Mouse (Mus musculus): ENCODE measurements around the gene Rbfox3. TPM values are rescaled to one million over a fixed set of nuclear protein-coding genes. Genes with fewer than 3 reads are reported as not detected.

The Rbfox3 gene
- polyA plus RNA-seq, 1 experiment from 2014 or later, result 0.35 TPM

GRCm38 (mm10) chr11:118888426-118888825, 23.0 kb downstream of the Rbfox3 start:
- Histone ChIP-seq H3K4me3 (ENCODE audit: low read length) (no peak overlapping the region), H3K4me2 (ENCODE audit: low read depth, low read length) (no peak overlapping the region), H3K4me1 (replicated peaks; ENCODE audit: control insufficient read depth, insufficient read depth, low read length) (no peaks in the 10 kb centered on the region), H3K27ac (ENCODE audit: low read length) (no peak overlapping the region), H3K36me3 (ENCODE audit: control insufficient read depth, insufficient read depth, low read length) (no peaks in the 10 kb centered on the region), H3K9ac (ENCODE audit: low read length) (no peak overlapping the region), H3K9me3 (ENCODE audit: control insufficient read depth, low read length) (no peaks in the 10 kb centered on the region), H3K27me3 (ENCODE audit: control insufficient read depth, insufficient read depth, low read depth, low read length) (no peaks in the 10 kb centered on the region)
- WGBS, result 63% methylated on average over 8 of the region's 8 CpGs
- no peak for ATAC-seq (ENCODE audit: low read depth)

- Histone ChIP-seq H3K4me2 (ENCODE audit: low read depth, low read length) (no peak overlapping the region), H3K4me3 (ENCODE audit: low read length) (no peak overlapping the region), H3K27ac (ENCODE audit: low read length) (no peak overlapping the region), H3K9me3 (ENCODE audit: control insufficient read depth, low read length) (no peaks in the 10 kb centered on the region), H3K4me1 (replicated peaks; ENCODE audit: control insufficient read depth, insufficient read depth, low read length) (no peaks in the 10 kb centered on the region), H3K9ac (ENCODE audit: low read length) (no peak overlapping the region), H3K27me3 (ENCODE audit: control insufficient read depth, insufficient read depth, low read depth, low read length) (no peaks in the 10 kb centered on the region), H3K36me3 (ENCODE audit: control insufficient read depth, insufficient read depth, low read length) (no peaks in the 10 kb centered on the region)
- no peak for ATAC-seq (ENCODE audit: low read depth)
These were observed 24.2 kb downstream of the Rbfox3 start for GRCm38 (mm10) chr11:118887206-118887605.

- H3K27ac ChIP-seq (ENCODE audit: low read length), result no peak overlapping the region
- H3K27me3 ChIP-seq (ENCODE audit: control insufficient read depth, insufficient read depth, low read depth, low read length), result no peaks in the 10 kb centered on the region
- no peak overlapping the region for H3K9ac ChIP-seq (ENCODE audit: low read length)
- no peaks in the 10 kb centered on the region for H3K9me3 ChIP-seq (ENCODE audit: control insufficient read depth, low read length)
- H3K4me3 ChIP-seq (ENCODE audit: low read length), result no peak overlapping the region
- H3K4me1 ChIP-seq (replicated peaks; ENCODE audit: control insufficient read depth, insufficient read depth, low read length), result no peaks in the 10 kb centered on the region
- no peaks in the 10 kb centered on the region for H3K36me3 ChIP-seq (ENCODE audit: control insufficient read depth, insufficient read depth, low read length)
- H3K4me2 ChIP-seq (ENCODE audit: low read depth, low read length), result no peak overlapping the region
- WGBS, result 85% methylated on average over 11 of the region's 11 CpGs
- no peak for ATAC-seq (ENCODE audit: low read depth)
These were observed 25.0 kb downstream of the Rbfox3 start for GRCm38 (mm10) chr11:118886269-118886965.

- Histone ChIP-seq H3K27me3 (ENCODE audit: control insufficient read depth, insufficient read depth, low read depth, low read length) (no peaks in the 10 kb centered on the region), H3K9ac (ENCODE audit: low read length) (no peak overlapping the region), H3K36me3 (ENCODE audit: control insufficient read depth, insufficient read depth, low read length) (no peaks in the 10 kb centered on the region), H3K9me3 (ENCODE audit: control insufficient read depth, low read length) (no peaks in the 10 kb centered on the region), H3K4me1 (replicated peaks; ENCODE audit: control insufficient read depth, insufficient read depth, low read length) (no peaks in the 10 kb centered on the region), H3K4me3 (ENCODE audit: low read length) (no peak overlapping the region), H3K27ac (ENCODE audit: low read length) (no peak overlapping the region), H3K4me2 (ENCODE audit: low read depth, low read length) (no peak overlapping the region)
- 76% methylated on average over 8 of the region's 8 CpGs for whole genome bisulfite sequencing
- no peak for ATAC-seq (ENCODE audit: low read depth)
These were observed 25.8 kb downstream of the Rbfox3 start for GRCm38 (mm10) chr11:118885604-118886003.

GRCm38 (mm10) chr11:118885135-118885534, 26.3 kb downstream of the Rbfox3 start:
- 72% methylated on average over 16 of the region's 16 CpGs for WGBS
- Histone ChIP-seq H3K9ac (ENCODE audit: low read length) (no peak overlapping the region), H3K27me3 (ENCODE audit: control insufficient read depth, insufficient read depth, low read depth, low read length) (no peaks in the 10 kb centered on the region), H3K36me3 (ENCODE audit: control insufficient read depth, insufficient read depth, low read length) (no peaks in the 10 kb centered on the region), H3K9me3 (ENCODE audit: control insufficient read depth, low read length) (no peaks in the 10 kb centered on the region), H3K27ac (ENCODE audit: low read length) (no peak overlapping the region), H3K4me1 (replicated peaks; ENCODE audit: control insufficient read depth, insufficient read depth, low read length) (no peaks in the 10 kb centered on the region), H3K4me2 (ENCODE audit: low read depth, low read length) (no peak overlapping the region), H3K4me3 (ENCODE audit: low read length) (no peak overlapping the region)
- no peak for ATAC-seq (ENCODE audit: low read depth)

- Histone ChIP-seq H3K9me3 (ENCODE audit: control insufficient read depth, low read length) (no peaks in the 10 kb centered on the region), H3K27me3 (ENCODE audit: control insufficient read depth, insufficient read depth, low read depth, low read length) (no peaks in the 10 kb centered on the region), H3K9ac (ENCODE audit: low read length) (no peak overlapping the region), H3K4me1 (replicated peaks; ENCODE audit: control insufficient read depth, insufficient read depth, low read length) (no peaks in the 10 kb centered on the region), H3K27ac (ENCODE audit: low read length) (no peak overlapping the region), H3K4me2 (ENCODE audit: low read depth, low read length) (no peak overlapping the region), H3K4me3 (ENCODE audit: low read length) (no peak overlapping the region), H3K36me3 (ENCODE audit: control insufficient read depth, insufficient read depth, low read length) (no peaks in the 10 kb centered on the region)
- WGBS, result 75% methylated on average over 9 of the region's 9 CpGs
- ATAC-seq (ENCODE audit: low read depth), result no peak
These were observed 28.3 kb downstream of the Rbfox3 start for GRCm38 (mm10) chr11:118883143-118883542.

GRCm38 (mm10) chr11:118881786-118882495, 29.5 kb downstream of the Rbfox3 start:
- Histone ChIP-seq H3K4me3 (ENCODE audit: low read length) (no peak overlapping the region), H3K4me2 (ENCODE audit: low read depth, low read length) (no peak overlapping the region), H3K27me3 (ENCODE audit: control insufficient read depth, insufficient read depth, low read depth, low read length) (no peaks in the 10 kb centered on the region), H3K9ac (ENCODE audit: low read length) (no peak overlapping the region), H3K9me3 (ENCODE audit: control insufficient read depth, low read length) (no peaks in the 10 kb centered on the region), H3K27ac (ENCODE audit: low read length) (no peak overlapping the region), H3K36me3 (ENCODE audit: control insufficient read depth, insufficient read depth, low read length) (no peaks in the 10 kb centered on the region), H3K4me1 (replicated peaks; ENCODE audit: control insufficient read depth, insufficient read depth, low read length) (no peaks in the 10 kb centered on the region)
- ATAC-seq (ENCODE audit: low read depth), result no peak
- 32% methylated on average over 11 of the region's 11 CpGs for WGBS

GRCm38 (mm10) chr11:118879466-118880150, 31.8 kb downstream of the Rbfox3 start:
- 87% methylated on average over 8 of the region's 8 CpGs for WGBS

GRCm38 (mm10) chr11:118878605-118879245, 32.7 kb downstream of the Rbfox3 start:
- no peak for ATAC-seq (ENCODE audit: low read depth)
- no peak overlapping the region for H3K4me2 ChIP-seq (ENCODE audit: low read depth, low read length)
- WGBS, result 84% methylated on average over 13 of the region's 13 CpGs
- H3K27me3 ChIP-seq (ENCODE audit: control insufficient read depth, insufficient read depth, low read depth, low read length), result no peaks in the 10 kb centered on the region
- no peak overlapping the region for H3K4me3 ChIP-seq (ENCODE audit: low read length)
- H3K9ac ChIP-seq (ENCODE audit: low read length), result no peak overlapping the region
- H3K27ac ChIP-seq (ENCODE audit: low read length), result no peak overlapping the region
- H3K4me1 ChIP-seq (replicated peaks; ENCODE audit: control insufficient read depth, insufficient read depth, low read length), result no peaks in the 10 kb centered on the region
- no peaks in the 10 kb centered on the region for H3K9me3 ChIP-seq (ENCODE audit: control insufficient read depth, low read length)
- H3K36me3 ChIP-seq (ENCODE audit: control insufficient read depth, insufficient read depth, low read length), result no peaks in the 10 kb centered on the region

More at GRCm38 (mm10) chr11:118879466-118880150, 31.8 kb downstream of the Rbfox3 start:
- Histone ChIP-seq H3K9ac (ENCODE audit: low read length) (no peak overlapping the region), H3K4me2 (ENCODE audit: low read depth, low read length) (no peak overlapping the region), H3K27me3 (ENCODE audit: control insufficient read depth, insufficient read depth, low read depth, low read length) (no peaks in the 10 kb centered on the region), H3K9me3 (ENCODE audit: control insufficient read depth, low read length) (no peaks in the 10 kb centered on the region), H3K4me1 (replicated peaks; ENCODE audit: control insufficient read depth, insufficient read depth, low read length) (no peaks in the 10 kb centered on the region), H3K4me3 (ENCODE audit: low read length) (no peak overlapping the region), H3K27ac (ENCODE audit: low read length) (no peak overlapping the region), H3K36me3 (ENCODE audit: control insufficient read depth, insufficient read depth, low read length) (no peaks in the 10 kb centered on the region)
- ATAC-seq (ENCODE audit: low read depth), result no peak

Measured in lung, embryonic 16.5 days (tissue).